Mouse (Mus musculus): ENCODE measurements around the gene Ppp1r1a.
A peak's percentile ranks its signal among the peaks of the same experiment; 100 is the strongest.

The Ppp1r1a gene

GRCm38 (mm10) chr15:103514119-103514518, 23.7 kb downstream of the Ppp1r1a start:
- DNase-seq: peak; percentile 64

DNA sequence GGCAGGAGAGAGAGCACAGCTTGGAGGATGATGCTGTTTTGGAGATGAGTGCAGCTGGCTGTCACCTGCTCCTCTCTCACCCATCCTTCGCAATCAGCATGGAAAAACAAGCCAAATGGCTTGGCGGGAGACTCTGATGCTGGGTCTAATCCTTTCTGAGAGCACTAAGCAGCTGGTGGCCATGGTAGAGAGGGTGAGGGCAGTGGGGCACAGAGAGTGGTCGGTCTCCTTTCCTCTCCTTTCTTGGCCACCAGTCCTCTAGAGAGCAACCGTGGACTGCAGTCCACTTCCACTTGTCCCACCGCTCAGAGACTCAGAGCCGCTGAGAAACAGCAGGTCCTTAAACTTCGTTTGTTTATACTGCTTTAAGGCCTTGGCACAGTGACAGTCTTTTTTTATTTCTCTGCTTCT, 24.2 kb downstream of the Ppp1r1a start:
- DNase-seq: no peak

- no peak for DNase-seq
Observed at GRCm38 (mm10) chr15:103511652-103512051, 26.2 kb downstream of the Ppp1r1a start.

- no peak for DNase-seq
Observed at GRCm38 (mm10) chr15:103509317-103509716, 28.5 kb downstream of the Ppp1r1a start.

DNA sequence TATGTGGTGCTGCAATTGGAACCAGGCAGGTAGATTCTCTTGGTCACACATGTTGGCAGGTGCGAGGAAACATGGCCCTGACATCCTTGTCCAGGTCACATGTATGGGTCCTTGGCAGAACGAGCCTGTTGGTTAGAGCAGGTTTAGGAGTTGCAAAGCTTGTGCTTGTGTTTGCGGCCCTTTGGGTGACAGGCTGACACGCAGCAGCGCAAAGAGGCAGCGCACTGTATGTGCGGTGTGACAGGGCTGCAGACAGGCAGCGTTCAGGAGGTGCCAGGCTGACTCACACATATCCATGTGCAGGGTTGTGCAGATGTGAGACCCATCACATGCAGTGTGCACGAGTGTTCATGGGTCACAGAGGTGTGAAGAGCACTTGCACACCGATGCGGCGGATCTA, 34.1 kb downstream of the Ppp1r1a start:
- no peak for DNase-seq

DNA sequence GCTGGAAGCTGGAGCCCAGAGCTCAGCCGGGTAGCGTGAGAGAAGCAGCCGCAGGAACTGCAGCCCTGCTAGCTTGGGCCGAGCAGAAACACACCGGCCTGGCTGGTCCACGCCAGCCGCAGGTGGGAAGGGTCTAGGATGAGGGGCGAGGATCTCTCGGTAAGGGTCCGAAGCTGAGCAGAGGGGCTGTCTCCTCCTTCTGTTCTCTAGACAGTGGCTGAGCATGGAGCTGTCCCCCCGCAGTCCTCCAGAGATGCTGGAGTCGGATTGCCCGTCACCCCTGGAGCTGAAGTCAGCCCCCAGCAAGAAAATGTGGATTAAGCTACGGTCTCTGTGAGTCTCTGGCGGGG, 34.6 kb downstream of the Ppp1r1a start:
- no peak for DNase-seq

- DNase-seq: peak; percentile 64
Observed at GRCm38 (mm10) chr15:103502435-103503250, 35.2 kb downstream of the Ppp1r1a start, which contains the start of gene Pde1b. Gene Pde1b, plus strand, starts transcription at chr15:103503034.

- no peak for DNase-seq
Observed at GRCm38 (mm10) chr15:103501186-103501585, 36.6 kb downstream of the Ppp1r1a start.

- no peak for DNase-seq
Observed at GRCm38 (mm10) chr15:103500723-103501122, 37.1 kb downstream of the Ppp1r1a start.

GRCm38 (mm10) chr15:103498157-103498556, 39.6 kb downstream of the Ppp1r1a start:
- no peak for DNase-seq

DNA sequence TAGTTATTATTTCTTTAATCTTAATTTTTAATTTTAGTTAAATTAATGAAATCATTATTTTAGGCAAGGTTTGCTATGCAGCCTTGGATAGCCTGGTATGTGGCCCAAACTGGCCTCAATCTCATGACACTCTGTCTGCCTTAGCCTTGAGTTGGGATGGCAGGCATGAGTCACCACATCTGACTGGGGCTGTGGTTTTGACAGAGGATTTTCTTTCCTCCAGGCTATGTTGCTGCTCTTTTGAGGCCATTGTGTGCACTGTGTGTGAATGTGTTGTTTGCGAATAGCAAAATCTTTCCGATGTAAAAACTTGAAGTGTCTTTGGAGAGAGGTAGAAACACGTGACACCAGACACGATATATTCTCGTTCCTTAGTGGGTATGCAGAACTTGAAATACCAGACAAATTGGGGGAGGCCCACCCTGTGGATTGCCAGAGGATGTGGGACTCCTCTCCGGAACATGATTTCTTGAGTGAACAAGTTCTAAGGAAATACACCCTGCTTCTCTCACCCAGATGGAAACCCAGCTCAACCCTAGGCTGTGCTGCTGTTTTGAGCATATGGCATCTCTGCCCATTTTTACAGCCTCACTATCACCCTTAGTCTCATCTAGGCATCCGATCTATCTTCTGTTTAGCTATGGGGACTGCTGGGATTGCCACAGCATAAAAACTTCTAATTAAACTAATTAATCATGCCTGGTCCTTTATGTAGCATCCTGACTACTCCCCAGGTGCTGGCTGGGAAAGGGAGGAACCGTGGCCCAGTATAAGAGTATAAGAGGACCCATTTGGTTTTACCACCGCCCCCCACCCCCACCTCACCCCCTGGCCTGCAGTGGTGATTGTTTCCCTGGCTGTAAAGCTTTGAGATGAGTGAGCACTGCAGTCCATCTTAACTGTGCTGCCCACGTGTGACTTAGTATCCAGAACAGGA, 41.3 kb downstream of the Ppp1r1a start:
- no peak for DNase-seq

DNA sequence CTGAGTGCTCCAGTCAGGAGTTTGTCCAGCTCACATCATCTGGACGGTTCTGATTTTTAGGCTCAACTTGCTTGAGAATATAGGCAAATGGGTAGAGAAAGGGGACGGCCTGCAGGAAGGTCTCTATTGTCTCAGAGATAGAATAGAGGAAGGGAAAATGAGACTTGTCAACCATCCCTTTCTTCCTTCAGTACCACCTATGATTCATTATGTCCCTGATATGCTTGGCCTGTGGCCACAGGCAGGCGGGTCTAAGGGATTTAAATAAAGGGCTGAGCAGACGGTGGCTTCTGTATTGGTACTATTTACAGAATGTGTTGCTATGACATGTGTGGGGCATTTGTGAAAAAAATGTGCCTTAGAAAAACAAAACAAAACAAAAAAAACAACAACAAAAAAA, 49.5 kb downstream of the Ppp1r1a start:
- no peak for DNase-seq

- DNase-seq: no peak
Observed at GRCm38 (mm10) chr15:103486658-103487057, 51.1 kb downstream of the Ppp1r1a start.

GRCm38 (mm10) chr15:103485106-103485505, 52.7 kb downstream of the Ppp1r1a start:
- no peak for DNase-seq

DNA sequence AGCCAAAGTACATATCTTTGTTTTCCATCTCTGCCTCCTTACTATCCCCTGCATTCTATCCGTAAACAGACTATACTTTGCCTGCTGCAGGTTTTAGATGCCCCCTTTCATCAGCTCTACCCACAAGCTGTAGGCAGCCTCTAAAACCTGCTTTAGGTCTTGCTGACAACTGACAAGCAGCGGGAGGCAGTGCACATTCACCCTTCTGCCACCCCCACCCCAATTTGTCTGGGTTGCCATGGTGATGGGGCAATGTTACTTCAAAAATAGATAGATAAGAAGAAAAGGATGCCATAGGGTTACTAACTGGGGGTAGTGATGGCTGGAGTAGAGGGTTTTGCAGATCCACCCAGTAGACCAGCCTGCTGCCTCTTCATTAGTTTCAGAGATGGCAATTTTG, 53.3 kb downstream of the Ppp1r1a start:
- DNase-seq: no peak

DNA sequence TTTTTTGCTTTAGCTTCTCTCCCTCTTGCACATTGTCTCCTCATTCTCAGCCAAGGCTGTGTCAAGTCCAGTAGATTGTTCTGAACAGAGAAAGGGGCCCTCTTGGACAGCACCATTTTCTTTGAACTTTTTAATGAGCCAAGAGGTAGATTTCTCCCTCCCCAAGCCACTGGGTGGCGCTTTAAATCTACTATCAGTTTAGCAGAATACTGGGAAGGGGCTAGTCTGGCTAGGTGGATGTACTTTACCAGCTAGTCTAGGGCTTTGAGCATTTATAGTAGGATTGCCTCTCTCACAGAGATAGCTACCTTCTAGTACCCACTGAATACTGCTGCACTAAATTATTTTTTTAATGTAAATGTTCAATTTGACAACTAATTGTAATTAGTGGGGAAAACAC, 55.3 kb downstream of the Ppp1r1a start:
- DNase-seq: peak; percentile 58

Data from right cerebral cortex, postnatal 14 days (tissue).